Mouse (Mus musculus) lung, embryonic 14.5 days (tissue): ENCODE results near the gene Ghdc. TPM values are rescaled to one million over a fixed set of nuclear protein-coding genes. Genes with fewer than 3 reads are reported as not detected.

Experiments
- ATAC-seq: fragments of 200-750 bp; cut with Nextera tagmentation; 2 replicates; pipeline ENCODE4 v1.8.0; 2017; ENCODE audit warnings: mild to moderate bottlenecking, moderate TSS enrichment, moderate library complexity; ENCODE audit not compliant: insufficient read depth
- DNase-seq: peaks from one replicate; pipeline ENCODE4 v3.0.0-alpha.2; 2015
- H3K27ac ChIP-seq: fragments of 300-500 bp; sonication (generic); 2 replicates; pipeline ENCODE4 v1.5.1; 2014; ENCODE audit warnings: low read depth, mild to moderate bottlenecking, moderate library complexity
- H3K27me3 ChIP-seq: fragments of 300-500 bp; sonication (generic); 2 replicates; pipeline ENCODE4 v1.6.1; 2014; ENCODE audit warnings: low read length, control low read depth; ENCODE audit not compliant: insufficient read depth
- H3K36me3 ChIP-seq: fragments of 300-500 bp; sonication (generic); 2 replicates; pipeline ENCODE4 v1.6.1; 2014; ENCODE audit warnings: control low read depth; ENCODE audit not compliant: insufficient read depth
- H3K4me1 ChIP-seq: fragments of 300-500 bp; sonication (generic); 2 replicates; pipeline ENCODE4 v1.6.1; 2014; ENCODE audit warnings: antibody characterized with exemption, control low read depth; ENCODE audit not compliant: insufficient read depth
- H3K4me2 ChIP-seq: fragments of 300-500 bp; sonication (generic); 2 replicates; pipeline ENCODE4 v1.6.1; 2014; ENCODE audit warnings: mild to moderate bottlenecking
- H3K4me3 ChIP-seq: fragments of 300-500 bp; sonication (generic); 2 replicates; pipeline ENCODE4 v1.5.1; 2014; ENCODE audit warnings: low read depth, low read length
- H3K9ac ChIP-seq: fragments of 300-500 bp; sonication (generic); 2 replicates; pipeline ENCODE4 v1.6.1; 2014
- H3K9me3 ChIP-seq: fragments of 300-500 bp; sonication (generic); 2 replicates; pipeline ENCODE4 v1.6.1; 2016; ENCODE audit warnings: low read depth, low read length, control low read depth
- CTCF ChIP-seq: IDR thresholded peaks from 2 replicates; pipeline ENCODE4 v1.5.1; 2016; ENCODE audit warnings: antibody characterized with exemption, low read depth
- WGBS: fragments of 180-500 bp; shearing (Covaris S2); extraction: QIAGEN DNeasy Blood & Tissue Kit; methylation state at CpG from one replicate; pipeline ENCODE4 v1.1.7; 2014; 5-methylcytosine and 5-hydroxymethylcytosine counted together
- polyA plus RNA-seq: library from polyadenylated mRNA; unstranded; fragments of >200 nt; fragmentation: Nextera tagmentation; extraction: Ambion mirVana; gene quantifications from 2 replicates; pipeline ENCODE4 v1.2.1, GENCODE M21; 2014

Gene Ghdc
- polyA plus RNA-seq, 1 experiment from 2014 or later: 2.9 TPM

DNA sequence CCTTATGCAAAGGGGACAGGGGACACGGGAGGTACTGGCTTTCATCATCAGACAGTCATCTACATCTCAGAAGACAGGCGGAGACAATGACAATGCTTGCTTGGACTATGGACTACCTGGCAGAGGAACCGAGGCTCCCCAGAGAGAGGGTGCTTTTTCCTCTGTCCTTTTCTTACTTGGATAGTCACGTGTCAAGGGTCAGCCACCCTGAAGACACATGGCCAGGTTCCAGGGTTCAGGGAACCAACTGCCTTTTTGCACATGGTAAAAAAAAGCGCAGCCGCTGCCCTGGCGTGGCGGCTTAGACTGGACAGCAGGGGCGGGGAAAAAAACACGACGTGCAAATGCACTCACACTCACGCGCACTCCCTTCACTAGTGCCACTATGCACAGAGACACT is 11.8 kb upstream of the Ghdc start:
- ATAC-seq: no peak
- 84% methylated on average over 13 of the region's 13 CpGs for WGBS

DNA sequence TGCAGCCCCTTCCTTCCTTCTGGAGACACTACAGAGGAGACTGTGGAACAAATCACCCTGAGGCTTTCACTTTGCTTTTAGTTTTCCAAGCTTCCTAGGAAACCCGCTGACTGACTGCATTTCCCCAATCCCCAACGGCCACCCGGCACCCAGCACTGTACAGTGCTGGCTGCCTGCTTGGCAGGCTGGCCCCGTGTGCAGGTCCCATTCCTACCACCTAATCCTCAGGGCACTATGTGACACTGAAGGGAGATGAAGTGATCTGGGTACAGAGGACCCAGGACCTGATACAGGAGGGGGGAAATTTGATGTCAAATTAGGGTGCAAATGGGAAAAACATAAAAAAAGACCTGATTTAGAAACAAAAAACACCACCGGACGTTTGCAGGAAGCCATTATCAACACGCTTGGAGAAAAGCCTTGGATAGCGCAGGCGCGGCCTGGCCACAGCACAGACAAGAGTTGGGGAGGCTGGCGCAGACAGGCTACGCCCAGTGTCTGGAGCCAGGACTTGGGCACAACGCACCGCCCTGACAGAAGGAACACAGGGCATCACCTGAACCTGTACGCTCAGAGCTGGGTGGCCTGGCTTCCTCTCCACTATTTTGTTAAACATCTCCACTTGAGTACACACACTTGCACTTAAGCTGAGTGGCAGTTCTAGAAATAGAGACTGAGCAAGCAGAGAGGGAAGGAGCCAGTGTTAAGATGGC is 11.2 kb upstream of the Ghdc start:
- Histone ChIP-seq H3K27me3 (no peaks in the 10 kb centered on the region), H3K4me1 (no peaks in the 10 kb centered on the region), H3K36me3 (peaks cover 41% of the 10 kb centered on the region), H3K4me3 (no peak overlapping the region), H3K4me2 (no peak overlapping the region), H3K9me3 (no peaks in the 10 kb centered on the region), H3K27ac (no peak overlapping the region), H3K9ac (no peak overlapping the region)
- TF ChIP-seq CTCF: no peak
- 74% methylated on average over 15 of the region's 15 CpGs for WGBS
- ATAC-seq (peak; percentile 63; the same call in 1 of the 2 replicates), DNase-seq (peak; percentile 26)

More for the DNA sequence above, 11.8 kb upstream of the Ghdc start:
- no peak overlapping the region for H3K4me2 ChIP-seq
- no peaks in the 10 kb centered on the region for H3K27me3 ChIP-seq
- no peaks in the 10 kb centered on the region for H3K4me1 ChIP-seq
- H3K9ac ChIP-seq: no peak overlapping the region
- H3K4me3 ChIP-seq: no peak overlapping the region
- H3K9me3 ChIP-seq: no peaks in the 10 kb centered on the region
- no peak overlapping the region for H3K27ac ChIP-seq
- no peak for TF ChIP-seq CTCF
- no peak for DNase-seq
- H3K36me3 ChIP-seq: peaks cover 48% of the 10 kb centered on the region

DNA sequence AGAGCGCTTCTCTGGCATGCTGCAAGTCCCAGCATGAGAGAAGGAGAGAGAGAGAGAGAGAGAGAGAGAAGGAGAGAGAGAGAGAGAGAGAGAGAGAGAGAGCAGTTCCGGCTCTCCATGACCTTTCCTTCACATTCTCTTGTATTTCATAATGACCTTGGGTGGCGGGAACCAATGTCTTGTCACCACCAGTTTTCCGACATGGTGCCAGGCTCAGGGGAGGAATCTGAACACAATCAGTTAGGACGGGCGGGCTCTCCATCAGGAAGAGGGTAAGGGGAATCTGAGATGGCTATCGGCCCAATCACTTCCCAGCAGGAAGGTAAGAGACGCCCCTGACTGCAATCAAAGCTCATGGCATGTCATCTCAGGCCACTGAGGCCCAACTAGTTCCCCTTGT is 9.5 kb upstream of the Ghdc start:
- 85% methylated on average over 8 of the region's 8 CpGs for WGBS
- Histone ChIP-seq H3K9ac (no peak overlapping the region), H3K9me3 (no peaks in the 10 kb centered on the region), H3K36me3 (peaks cover 28% of the 10 kb centered on the region), H3K4me3 (no peak overlapping the region), H3K27me3 (no peaks in the 10 kb centered on the region), H3K4me1 (no peaks in the 10 kb centered on the region), H3K4me2 (no peak overlapping the region), H3K27ac (no peak overlapping the region)
- DNase-seq (no peak), ATAC-seq (no peak)
- no peak for TF ChIP-seq CTCF

DNA sequence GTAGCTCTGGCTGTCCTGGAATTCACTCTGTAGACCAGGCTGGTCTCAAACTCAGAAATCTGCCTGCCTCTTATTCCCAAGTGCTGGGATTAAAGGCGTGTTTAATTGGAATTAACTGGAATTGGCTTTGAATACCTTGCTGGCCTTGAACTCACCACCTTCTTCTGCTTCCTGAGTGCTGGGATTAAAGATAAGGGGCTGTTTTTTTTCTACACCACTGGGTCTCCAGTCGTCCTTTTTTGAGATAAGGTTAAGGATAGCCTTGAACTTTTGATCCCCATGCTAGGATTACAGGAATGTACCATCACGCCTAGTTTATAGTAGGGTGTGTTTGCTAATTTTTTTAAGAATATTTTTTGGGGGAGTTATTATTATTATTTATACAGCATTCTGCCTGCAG is 7.3 kb upstream of the Ghdc start:
- Histone ChIP-seq H3K27ac (no peak overlapping the region), H3K4me2 (no peak overlapping the region), H3K9me3 (no peaks in the 10 kb centered on the region), H3K36me3 (peaks cover 20% of the 10 kb centered on the region), H3K4me3 (no peak overlapping the region), H3K4me1 (no peaks in the 10 kb centered on the region), H3K27me3 (no peaks in the 10 kb centered on the region), H3K9ac (no peak overlapping the region)
- WGBS: 57% methylated on average over 3 of the region's 3 CpGs
- DNase-seq (no peak), ATAC-seq (no peak)
- no peak for TF ChIP-seq CTCF

DNA sequence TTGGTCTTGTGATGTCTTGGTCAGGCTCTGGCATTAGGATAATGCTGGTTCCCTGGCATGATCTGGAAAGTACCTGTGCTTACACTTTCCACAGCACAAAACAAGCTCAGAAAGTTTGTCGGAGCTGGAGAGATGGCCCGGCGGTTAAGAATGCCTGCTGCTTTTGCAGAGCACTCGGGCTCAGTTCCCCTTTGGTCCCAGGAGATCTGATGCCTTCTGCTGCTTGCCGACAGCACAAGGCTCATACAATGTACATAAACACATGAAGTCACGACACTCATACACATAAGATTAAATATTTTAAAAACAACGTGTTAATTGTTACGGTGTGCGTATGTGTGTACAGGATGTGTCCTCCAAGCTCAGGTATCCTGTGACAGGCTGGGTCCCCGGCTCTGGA is 5.2 kb upstream of the Ghdc start:
- 72% methylated on average over 10 of the region's 10 CpGs for WGBS
- peaks cover 10% of the 10 kb centered on the region; the same call in 1 of the 2 replicates for H3K36me3 ChIP-seq
- no peak for TF ChIP-seq CTCF
- no peaks in the 10 kb centered on the region for H3K9me3 ChIP-seq
- H3K27me3 ChIP-seq: no peaks in the 10 kb centered on the region
- H3K27ac ChIP-seq: no peak overlapping the region
- no peak overlapping the region for H3K4me2 ChIP-seq
- DNase-seq: no peak
- no peak overlapping the region for H3K9ac ChIP-seq
- H3K4me3 ChIP-seq: no peak overlapping the region
- ATAC-seq: no peak
- H3K4me1 ChIP-seq: no peaks in the 10 kb centered on the region

DNA sequence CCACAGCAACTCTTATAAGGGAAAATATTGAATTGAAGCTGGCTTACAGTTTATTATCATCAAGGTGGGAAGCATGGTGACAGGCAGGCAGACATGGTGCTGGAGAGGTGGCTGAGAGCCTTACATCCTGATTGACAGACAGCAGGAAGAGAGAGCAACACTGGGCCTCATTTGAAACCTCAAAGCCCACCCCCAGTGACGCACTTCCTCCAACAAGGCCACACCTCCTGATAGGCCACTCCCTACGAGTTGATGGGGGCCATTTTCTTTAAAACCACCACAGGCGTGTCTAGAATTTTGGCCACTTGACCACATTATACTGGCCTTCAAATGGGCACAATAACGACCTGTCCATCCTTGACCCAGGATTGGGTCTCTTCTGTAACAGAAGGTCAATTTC is 3.5 kb upstream of the Ghdc start:
- no peak overlapping the region for H3K4me2 ChIP-seq
- no peaks in the 10 kb centered on the region for H3K27me3 ChIP-seq
- no peaks in the 10 kb centered on the region for H3K36me3 ChIP-seq
- WGBS: 66% methylated on average over 4 of the region's 4 CpGs
- no peaks in the 10 kb centered on the region for H3K9me3 ChIP-seq
- TF ChIP-seq CTCF: no peak
- no peak for DNase-seq
- no peak overlapping the region for H3K27ac ChIP-seq
- no peak for ATAC-seq
- no peaks in the 10 kb centered on the region for H3K4me1 ChIP-seq
- no peak overlapping the region for H3K4me3 ChIP-seq
- H3K9ac ChIP-seq: no peak overlapping the region

DNA sequence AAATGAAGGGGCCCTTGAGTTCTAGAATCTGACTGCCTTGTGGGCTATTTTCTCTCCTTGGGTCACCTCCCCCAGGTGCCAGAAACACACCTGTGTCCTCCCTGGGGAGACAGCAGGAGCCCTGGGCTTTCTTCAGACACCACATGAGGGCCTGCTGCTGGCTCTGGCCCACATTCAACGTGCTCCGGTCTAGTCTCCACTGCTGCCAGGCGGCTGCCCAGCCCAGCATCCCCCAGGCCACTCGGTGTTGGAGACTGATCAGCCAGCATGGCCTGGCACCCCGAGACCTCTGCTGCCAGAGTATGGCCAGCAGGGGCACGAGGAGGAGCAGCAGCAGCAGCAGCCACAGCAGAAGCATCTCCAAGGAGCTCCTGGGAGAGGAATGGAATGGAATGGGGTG is 777 bp downstream of the Ghdc start:
- no peak for DNase-seq
- no peak overlapping the region for H3K27ac ChIP-seq
- 49% methylated on average over 6 of the region's 6 CpGs for WGBS

More for the DNA sequence above, 777 bp downstream of the Ghdc start:
- Histone ChIP-seq H3K27me3 (no peaks in the 10 kb centered on the region), H3K36me3 (no peaks in the 10 kb centered on the region), H3K4me3 (peak overlapping the region; percentile 57), H3K4me2 (peak overlapping the region; percentile 64), H3K9ac (peak overlapping the region; percentile 64), H3K4me1 (no peaks in the 10 kb centered on the region), H3K9me3 (no peaks in the 10 kb centered on the region)
- ATAC-seq: no peak
- 0 out of 2 replicates have a peak, but pooled peaks have one; percentile 6 for TF ChIP-seq CTCF
